18 mouse cellular contexts compared by ENCODE assay signal in genomic region chr6:97227067-97227847, GRCm38 (mm10). TPM values are rescaled to one million over a fixed set of nuclear protein-coding genes. Genes with fewer than 3 reads are reported as not detected.
"Had no signal": no experiment of that assay in that cellular context is flagged by ENCODE, and none has a peak within 500 bp of the region (broad histone marks: within the 10 kb centered on the region; RNA-seq: fewer than 3 reads in every experiment).

No protein-coding gene starts in this region.

- H3K4me2 ChIP-seq: lung, embryonic 14.5 days; neural tube, embryonic 12.5 days; stomach, embryonic 15.5 days had no signal

- H3K27me3 ChIP-seq: neural tube, embryonic 12.5 days; stomach, embryonic 15.5 days had no signal

- DNase-seq: lung, adult 18-20 months; lung, embryonic 14.5 days; lung, postnatal 10 days; lung, postnatal 4 days; midbrain, embryonic 14.5 days; right cerebral cortex, postnatal 14 days; thymus, adult 2 months; thymus, postnatal 25 days; thymus, postnatal 4 days had no signal

- H3K9ac ChIP-seq: lung, embryonic 14.5 days; neural tube, embryonic 12.5 days; stomach, embryonic 15.5 days had no signal

- ATAC-seq: midbrain, embryonic 16.5 days had no signal

- H3K4me3 ChIP-seq: midbrain, embryonic 10.5 days; neural tube, embryonic 12.5 days; stomach, embryonic 15.5 days had no signal

- H3K27ac ChIP-seq: midbrain, embryonic 10.5 days; neural tube, embryonic 12.5 days; stomach, embryonic 15.5 days; stomach, postnatal 0 days had no signal

- H3K9me3 ChIP-seq: midbrain, embryonic 10.5 days; neural tube, embryonic 12.5 days; stomach, embryonic 15.5 days had no signal

RNA-seq across cellular contexts. Expression of gene Lmod3, which starts 25.3 kb away (rescaled TPM):
- total RNA-seq: megakaryocyte, adult 5-6 weeks; megakaryocyte-erythroid progenitor cell, adult 5-6 weeks; neutrophil, adult 5-6 weeks had no signal
- polyA plus RNA-seq: midbrain, embryonic 10.5 days; midbrain, embryonic 14.5 days; midbrain, embryonic 16.5 days; spleen, adult 2 months had no signal
